Mouse (Mus musculus) G1E-ER4 (cell line): ENCODE measurements around the gene Myo1d. TPM values are rescaled to one million over a fixed set of nuclear protein-coding genes. Genes with fewer than 3 reads are reported as not detected.

Experiments used
- GATA1 ChIP-seq: IDR thresholded peaks from one replicate; pipeline ENCODE4 v1.8.0; 2012; ENCODE audit warnings: low read length, inconsistent platforms
- polyA plus RNA-seq: library from polyadenylated mRNA; stranded (reverse); fragments of >175 nt; gene quantifications from 2 replicates; pipeline ENCODE4 v1.2.3, GENCODE M21; 2012

Myo1d gene
- polyA plus RNA-seq, 1 experiment: not detected

- TF ChIP-seq GATA1: no peak
Observed at GRCm38 (mm10) chr11:80518421-80519367, 261.1 kb downstream of the Myo1d start.

- no peak for TF ChIP-seq GATA1
Observed at GRCm38 (mm10) chr11:80515895-80516294, 263.9 kb downstream of the Myo1d start.

GRCm38 (mm10) chr11:80515346-80515745, 264.5 kb downstream of the Myo1d start:
- no peak for TF ChIP-seq GATA1

GRCm38 (mm10) chr11:80513796-80514195, 266.0 kb downstream of the Myo1d start:
- no peak for TF ChIP-seq GATA1

GRCm38 (mm10) chr11:80512313-80513056, 267.3 kb downstream of the Myo1d start:
- TF ChIP-seq GATA1: no peak

GRCm38 (mm10) chr11:80510124-80510523, 269.7 kb downstream of the Myo1d start:
- TF ChIP-seq GATA1: no peak

GRCm38 (mm10) chr11:80509176-80509506, 270.7 kb downstream of the Myo1d start:
- no peak for TF ChIP-seq GATA1

GRCm38 (mm10) chr11:80508361-80509175, 271.3 kb downstream of the Myo1d start:
- TF ChIP-seq GATA1: no peak

- no peak for TF ChIP-seq GATA1
Observed at GRCm38 (mm10) chr11:80507791-80508190, 272.0 kb downstream of the Myo1d start.

GRCm38 (mm10) chr11:80506483-80506882, 273.3 kb downstream of the Myo1d start:
- TF ChIP-seq GATA1: no peak

GRCm38 (mm10) chr11:80505581-80505980, 274.2 kb downstream of the Myo1d start:
- TF ChIP-seq GATA1: no peak

- TF ChIP-seq GATA1: no peak
Observed at GRCm38 (mm10) chr11:80504519-80505385, 275.1 kb downstream of the Myo1d start.

GRCm38 (mm10) chr11:80503726-80504452, 275.9 kb downstream of the Myo1d start:
- no peak for TF ChIP-seq GATA1

GRCm38 (mm10) chr11:80503281-80503680, 276.5 kb downstream of the Myo1d start:
- TF ChIP-seq GATA1: no peak
